ENCODE assay signal across 8 mouse cellular contexts in genomic region chr4:107803351-107804106, GRCm38 (mm10). TPM values are rescaled to one million over a fixed set of nuclear protein-coding genes. Genes with fewer than 3 reads are reported as not detected.
A peak's percentile ranks its signal among the peaks of the same experiment; 100 is the strongest.
DNase-seq lines count a peak whose midpoint lies in the region; ATAC-seq and TF ChIP-seq lines count a peak whose summit lies in the region.

No protein-coding gene starts in this region.

- H3K9ac ChIP-seq in ES-E14 (ENCODE audit: insufficient read depth, low read depth, low read length, poor library complexity, severe bottlenecking), result peak overlapping the region; percentile 56
- H3K9ac ChIP-seq in forebrain, embryonic 12.5 days, result peak overlapping the region; percentile 95
- H3K9ac ChIP-seq in lung, embryonic 16.5 days (ENCODE audit: low read length), result peak overlapping the region; percentile 64; the same call in 1 of the 2 replicates

- 1% methylated on average over 45 of the region's 46 CpGs for WGBS in forebrain, embryonic 12.5 days
- WGBS in lung, embryonic 16.5 days, result under 1% methylated on average over 42 of the region's 46 CpGs
- under 1% methylated on average over 46 of the region's 46 CpGs for WGBS in olfactory bulb, adult 2 months

- peaks cover 0 to 21% of the 10 kb centered on the region in 2 experiments; a peak in 1 of 4 replicates for H3K4me1 ChIP-seq in ES-E14 (ENCODE audit: control insufficient read depth in 2 of 2, insufficient read depth in 2 of 2, low read length in 2 of 2, poor library complexity in 1 of 2)
- peaks cover 67% of the 10 kb centered on the region for H3K4me1 ChIP-seq in forebrain, embryonic 12.5 days
- peaks cover 21% of the 10 kb centered on the region for H3K4me1 ChIP-seq in lung, embryonic 16.5 days (replicated peaks; ENCODE audit: control insufficient read depth, insufficient read depth, low read length)
- peaks cover 50% of the 10 kb centered on the region for H3K4me1 ChIP-seq in olfactory bulb, adult 2 months (ENCODE audit: control insufficient read depth, insufficient read depth, low read length)

- intact Hi-C loops in heart, postnatal 25 days (cut with DNase I), result no loop called here

- 0 out of 2 replicates have a peak, but pooled peaks have one; percentile 4 for TF ChIP-seq CTCF in layer of hippocampus, adult 2 months (conservative IDR thresholded peaks at IDR 0.05)
- no peak for TF ChIP-seq CTCF in olfactory bulb, adult 2 months (IDR thresholded peaks at IDR 0.05; ENCODE audit: insufficient read depth, low read depth, low read length)

- H3K27ac ChIP-seq in ES-E14 (ENCODE audit: insufficient read depth, low read depth, low read length, poor library complexity, severe bottlenecking), result no peak overlapping the region
- H3K27ac ChIP-seq in forebrain, embryonic 12.5 days, result peak overlapping the region; percentile 97
- peak overlapping the region; percentile 94 for H3K27ac ChIP-seq in layer of hippocampus, adult 2 months
- H3K27ac ChIP-seq in lung, embryonic 16.5 days (ENCODE audit: low read length), result no peak overlapping the region
- H3K27ac ChIP-seq in olfactory bulb, adult 2 months (ENCODE audit: insufficient read depth, low read depth, low read length), result peak overlapping the region; percentile 86

- in situ Hi-C loops in ES-E14 (cut with MboI; ENCODE audit: low sequenced_read_pairs in 2 of 2, unreplicated experiment in 2 of 2), result no loop called here

- H3K4me3 ChIP-seq in ES-E14 (ENCODE audit: insufficient read depth in 1 of 2, low read depth in 1 of 2, low read length in 2 of 2, poor library complexity in 1 of 2, severe bottlenecking in 1 of 2), result peak overlapping the region; percentile 79 to 84
- peak overlapping the region; percentile 82 for H3K4me3 ChIP-seq in forebrain, embryonic 12.5 days (replicated peaks)
- peak overlapping the region; percentile 88 for H3K4me3 ChIP-seq in layer of hippocampus, adult 2 months
- peak overlapping the region; percentile 71 for H3K4me3 ChIP-seq in lung, embryonic 16.5 days (ENCODE audit: low read length)
- H3K4me3 ChIP-seq in olfactory bulb, adult 2 months (ENCODE audit: insufficient read depth, low read depth, low read length), result peak overlapping the region; percentile 82

- H3K9me3 ChIP-seq in ES-E14 (ENCODE audit: control insufficient read depth, insufficient read depth, low read depth, low read length), result no peaks in the 10 kb centered on the region
- H3K9me3 ChIP-seq in forebrain, embryonic 12.5 days, result no peaks in the 10 kb centered on the region
- H3K9me3 ChIP-seq in lung, embryonic 16.5 days (ENCODE audit: control insufficient read depth, low read length), result no peaks in the 10 kb centered on the region

- H3K36me3 ChIP-seq in ES-E14 (ENCODE audit: control insufficient read depth, insufficient read depth, low read length, poor library complexity, severe bottlenecking), result no peaks in the 10 kb centered on the region
- peaks cover 27% of the 10 kb centered on the region for H3K36me3 ChIP-seq in forebrain, embryonic 12.5 days (replicated peaks)
- H3K36me3 ChIP-seq in lung, embryonic 16.5 days (ENCODE audit: control insufficient read depth, insufficient read depth, low read length), result no peaks in the 10 kb centered on the region

- TF ChIP-seq POLR2A in olfactory bulb, adult 2 months (IDR thresholded peaks at IDR 0.05; ENCODE audit: insufficient read depth, low read depth, low read length), result no peak

- ATAC-seq in cerebellum, adult (ENCODE audit: insufficient number of reproducible peaks, low FRiP score, low TSS enrichment), result peak; percentile 61
- peak; percentile 75 for ATAC-seq in forebrain, embryonic 12.5 days (ENCODE audit: low FRiP score)
- ATAC-seq in lung, embryonic 16.5 days (ENCODE audit: low read depth), result peak; percentile 85

- peak; percentile 78 for DNase-seq in ES-E14 (ENCODE audit: low read depth, low spot score)
- DNase-seq in heart, postnatal 25 days (ENCODE audit: low spot score), result peak; percentile 21
- DNase-seq in layer of hippocampus, adult 2 months (ENCODE audit: low spot score in 2 of 2), result peak in 1 of 2 experiments; percentile 50
- DNase-seq in thymus, adult 18-20 months, result peak; percentile 65 to 78

- 0 out of 2 replicates have a peak, but pooled peaks cover 4% of the 10 kb centered on the region for H3K27me3 ChIP-seq in forebrain, embryonic 12.5 days
- peaks cover 38% of the 10 kb centered on the region for H3K27me3 ChIP-seq in lung, embryonic 16.5 days (ENCODE audit: control insufficient read depth, insufficient read depth, low read depth, low read length)

- peak overlapping the region; percentile 97 for H3K4me2 ChIP-seq in forebrain, embryonic 12.5 days
- peak overlapping the region; percentile 100 for H3K4me2 ChIP-seq in lung, embryonic 16.5 days (ENCODE audit: low read depth, low read length)

TF ChIP-seq in ES-E14, 5 proteins besides CTCF, POLR2A, EP300 and RAD21:
- TF ChIP-seq ZC3H11A (IDR thresholded peaks at IDR 0.05; ENCODE audit: borderline replicate concordance, low read depth, low read length) (no peak), MAFK (IDR thresholded peaks at IDR 0.05; ENCODE audit: insufficient read depth, low read depth, low read length) (peak; percentile 91)

RNA-seq across cellular contexts. Expression of gene Lrp8, which starts 1.5 kb away (rescaled TPM):
- 8.3 and 13.5 TPM in 2 replicates for total RNA-seq in ES-E14 (2012; rRNA removed)
- 43.3 and 48.3 TPM in 2 replicates for polyA plus RNA-seq in forebrain, embryonic 12.5 days (2016; fragmentation: Nextera tagmentation; extraction: Ambion mirVana)
- total RNA-seq in heart, postnatal 25 days (2021), result 1 to 10 TPM in 1 of 2 experiments, under 1 TPM in 1; 0.75 to 1.6 TPM
- 10 to 100 TPM; 84.3 to 98.5 TPM for total RNA-seq in layer of hippocampus, adult 2 months (2021)
- polyA plus RNA-seq in lung, embryonic 16.5 days (2015; fragmentation: Nextera tagmentation; extraction: Ambion mirVana), result 0.26 and 0.40 TPM in 2 replicates
- polyA plus RNA-seq in olfactory bulb, adult 2 months (2012; ENCODE audit: insufficient read depth, insufficient read length, low replicate concordance, missing spikeins), result not detected in 2 replicates

Comparison
In these comparisons a context has a peak if more than half of its experiments do, and no peak if none do; other contexts are left out.
1. H3K27ac ChIP-seq: peak in forebrain, embryonic 12.5 days (single experiment), layer of hippocampus, adult 2 months (single experiment) and olfactory bulb, adult 2 months (single experiment); none in ES-E14 (single experiment) and lung, embryonic 16.5 days (single experiment).
2. Peak in every context shown above with its lines, with median percentiles within 50 percentile points of each other: H3K4me3 ChIP-seq, H3K9ac ChIP-seq and ATAC-seq.